Mouse (Mus musculus): Measurements from ENCODE around the gene Dscam.

The Dscam gene

DNA sequence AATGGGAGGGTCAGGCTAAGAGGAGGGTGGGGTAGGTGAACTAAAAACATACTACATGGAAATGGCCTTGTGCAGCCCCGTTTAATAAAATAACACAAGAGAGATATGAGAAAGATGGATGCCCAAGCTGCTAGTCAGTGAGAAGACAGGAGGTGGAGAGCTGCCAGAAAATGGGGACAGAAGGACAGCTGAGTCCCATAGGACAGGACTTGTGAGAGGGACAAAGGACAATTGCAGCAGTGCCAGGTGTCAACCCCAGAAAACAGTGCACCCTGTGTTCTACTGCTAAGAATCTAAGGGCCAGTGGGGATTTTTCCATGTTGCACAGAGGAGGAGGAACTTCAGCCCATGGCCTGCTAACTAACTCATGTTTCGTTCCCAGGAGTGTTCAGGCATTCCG lies 470.0 kb downstream of the Dscam start:
- no peak for DNase-seq

DNA sequence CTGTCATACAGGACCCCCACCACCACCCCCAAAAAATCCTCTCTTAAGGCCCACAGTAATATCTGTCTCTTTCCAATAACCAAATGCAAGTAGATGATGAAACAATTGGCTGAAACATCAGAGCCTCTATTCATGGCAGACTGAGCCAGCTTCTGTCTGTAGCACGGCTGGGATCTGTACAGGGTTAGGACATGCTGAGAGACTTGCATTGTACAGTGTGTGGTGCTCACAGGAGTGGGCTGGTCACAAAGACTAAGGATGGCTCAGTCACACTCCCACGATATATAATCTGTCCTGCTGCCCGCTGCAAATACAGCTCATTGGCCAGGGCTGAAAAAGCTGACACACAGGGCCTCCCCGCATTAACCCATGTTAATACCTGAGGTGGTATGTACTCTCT lies 474.7 kb downstream of the Dscam start:
- no peak for DNase-seq

DNA sequence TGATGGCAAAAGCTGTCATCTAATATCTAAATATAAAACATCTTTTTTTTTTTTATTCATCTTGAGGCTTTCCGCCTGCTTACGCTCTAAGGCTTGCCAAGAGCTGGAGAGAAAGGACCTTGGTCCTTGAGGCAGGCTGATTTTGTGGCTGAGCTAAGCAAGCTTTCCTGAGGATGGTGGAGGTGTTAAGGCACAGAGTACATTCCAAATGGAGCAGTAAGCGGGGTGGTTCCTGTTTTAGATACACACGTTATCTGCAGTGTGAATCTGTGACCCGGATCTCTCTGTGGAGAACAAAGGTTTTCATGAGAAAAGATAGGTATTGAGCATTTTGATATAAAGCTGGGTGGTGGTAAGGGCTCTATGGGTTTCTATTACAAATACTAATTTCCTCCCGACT lies 479.0 kb downstream of the Dscam start:
- DNase-seq: no peak

GRCm38 (mm10) chr16:96690052-96690451 lies 480.5 kb downstream of the Dscam start:
- no peak for DNase-seq

DNA sequence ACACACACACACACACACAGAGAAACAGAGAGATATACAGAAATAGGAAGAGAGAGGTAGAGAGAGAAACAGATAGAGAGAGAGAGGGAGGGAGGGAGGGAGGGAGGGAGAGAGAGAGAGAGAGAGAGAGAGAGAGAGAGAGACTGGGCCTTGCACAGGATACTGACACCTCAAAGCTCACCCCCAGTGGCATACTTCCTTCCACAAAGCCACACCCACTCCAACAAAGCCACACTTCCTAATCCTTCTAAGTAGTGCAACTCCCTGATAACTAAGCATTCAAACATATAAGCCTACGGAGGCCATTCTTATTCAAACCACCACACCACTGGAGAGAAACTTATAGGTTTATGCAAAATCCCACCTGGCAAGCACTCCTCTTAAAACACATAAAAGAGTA lies 481.1 kb downstream of the Dscam start:
- no peak for DNase-seq

GRCm38 (mm10) chr16:96685065-96685464 lies 485.5 kb downstream of the Dscam start:
- DNase-seq: no peak

GRCm38 (mm10) chr16:96684581-96684980 lies 486.0 kb downstream of the Dscam start:
- peak; percentile 62 for DNase-seq

- DNase-seq: no peak
These were observed 488.1 kb downstream of the Dscam start for GRCm38 (mm10) chr16:96682289-96682972.

DNA sequence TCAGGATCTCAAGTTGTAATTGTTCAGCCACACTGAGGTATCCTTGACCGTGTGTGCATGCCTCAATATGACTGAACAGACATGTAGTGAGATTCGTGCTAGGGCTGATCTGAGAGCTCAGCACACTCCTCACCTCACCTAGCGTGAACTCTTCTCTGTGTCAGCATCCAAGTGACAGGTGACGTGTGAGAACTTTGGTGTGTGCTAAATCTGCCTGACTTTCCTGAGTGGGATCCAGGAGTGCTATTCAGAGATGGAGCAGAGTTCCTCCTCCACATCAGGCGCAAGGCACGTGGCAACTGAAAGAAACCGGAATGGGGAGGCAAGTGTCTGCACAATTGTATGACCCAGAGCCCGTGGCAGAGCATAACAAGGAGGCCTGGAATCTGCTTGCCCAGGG lies 490.6 kb downstream of the Dscam start:
- DNase-seq: no peak

DNA sequence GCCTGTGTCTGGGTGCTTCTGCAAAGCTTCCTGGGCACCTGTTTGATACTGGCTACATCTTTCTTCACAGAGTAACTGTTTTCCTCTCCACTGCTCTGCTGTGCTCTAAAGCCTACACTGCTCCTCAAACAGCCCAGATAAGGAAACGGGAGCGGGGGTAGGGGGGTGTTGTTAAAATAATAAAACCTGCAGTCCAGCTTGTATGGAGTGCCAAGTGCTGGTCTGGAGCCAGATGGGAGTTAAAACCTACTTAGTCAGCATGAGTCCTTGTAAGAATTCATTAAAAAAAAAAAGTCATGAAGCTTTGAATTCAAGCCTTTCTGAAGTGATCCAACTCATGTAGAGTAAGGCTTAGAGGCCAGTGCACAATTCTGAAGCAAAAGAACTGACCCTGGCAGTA lies 493.1 kb downstream of the Dscam start:
- DNase-seq: no peak

GRCm38 (mm10) chr16:96676663-96677062 lies 493.9 kb downstream of the Dscam start:
- no peak for DNase-seq

DNA sequence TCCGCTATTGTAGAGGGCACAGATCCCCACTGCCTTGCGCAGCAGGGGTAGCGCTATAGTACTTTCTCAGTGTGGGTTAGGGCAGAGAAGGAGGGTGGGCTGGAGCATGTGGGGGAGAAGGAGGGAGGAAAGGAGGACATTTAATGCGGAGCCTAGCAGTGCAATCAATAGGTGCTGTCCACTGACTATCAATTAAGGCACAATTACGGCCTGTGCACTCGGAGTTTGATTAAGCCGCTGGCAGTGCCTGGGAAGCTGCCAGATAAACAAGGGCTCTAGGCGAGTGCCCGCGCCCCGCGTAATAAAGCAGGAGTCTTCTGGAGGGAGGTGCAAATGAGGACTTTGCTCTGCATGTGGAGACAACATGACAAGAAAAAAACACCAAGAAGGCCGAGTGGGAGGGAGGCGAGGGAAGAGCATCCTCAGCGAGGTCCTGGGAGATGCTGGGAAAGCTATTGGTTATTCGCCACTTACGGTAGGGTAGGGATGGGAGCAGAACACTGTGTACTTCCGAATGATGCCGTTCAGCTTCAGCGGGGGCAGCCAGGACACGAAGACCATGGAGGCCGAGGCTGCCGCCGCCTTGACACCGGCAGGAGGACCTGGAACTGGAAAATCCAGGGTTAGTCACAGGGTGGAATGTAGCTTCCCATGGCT lies 497.2 kb downstream of the Dscam start:
- DNase-seq: no peak

- peak; percentile 35 for DNase-seq
These were observed 498.8 kb downstream of the Dscam start for GRCm38 (mm10) chr16:96671603-96672374.

- no peak for DNase-seq
These were observed 500.8 kb downstream of the Dscam start for GRCm38 (mm10) chr16:96669706-96670105.

- no peak for DNase-seq
These were observed 502.1 kb downstream of the Dscam start for GRCm38 (mm10) chr16:96668478-96668877.

DNA sequence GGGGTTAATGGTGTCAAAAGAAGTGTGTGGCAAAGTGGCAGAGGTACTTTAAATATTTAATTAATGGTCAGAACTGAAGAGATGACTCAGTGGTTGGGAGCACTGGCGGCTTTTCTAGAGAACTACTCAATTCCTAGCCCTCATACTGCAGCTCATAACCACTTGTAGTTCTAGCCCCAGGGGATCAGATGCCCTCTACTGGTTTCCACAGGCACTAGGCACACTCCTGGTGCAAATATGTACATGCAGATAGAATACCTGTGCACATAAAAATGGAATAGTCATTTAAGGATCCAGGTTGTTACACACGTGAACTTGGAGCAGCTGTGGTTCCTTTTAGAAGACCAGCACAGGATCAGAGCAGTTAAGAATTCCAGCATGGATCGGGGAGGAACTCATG lies 509.5 kb downstream of the Dscam start:
- no peak for DNase-seq

- DNase-seq: no peak
These were observed 511.3 kb downstream of the Dscam start for GRCm38 (mm10) chr16:96659275-96659674.

- DNase-seq: no peak
These were observed 515.0 kb downstream of the Dscam start for GRCm38 (mm10) chr16:96655548-96655947.

GRCm38 (mm10) chr16:96654054-96654453 lies 516.5 kb downstream of the Dscam start:
- no peak for DNase-seq

GRCm38 (mm10) chr16:96651444-96651843 lies 519.1 kb downstream of the Dscam start:
- DNase-seq: no peak

- DNase-seq: no peak
These were observed 530.5 kb downstream of the Dscam start for GRCm38 (mm10) chr16:96640101-96640500.

GRCm38 (mm10) chr16:96635916-96636315 lies 534.6 kb downstream of the Dscam start:
- DNase-seq: no peak

- DNase-seq: no peak
These were observed 535.8 kb downstream of the Dscam start for GRCm38 (mm10) chr16:96634791-96635143.

All from cerebellum, adult 8-10 months (tissue).